Mouse (Mus musculus): ENCODE measurements around the gene Dvl1. TPM values are rescaled to one million over a fixed set of nuclear protein-coding genes. Genes with fewer than 3 reads are reported as not detected.

The Dvl1 gene
- total and polyA plus RNA-seq, 3 experiments, result 56.8 to 60.3 TPM; not detected in 1

DNA sequence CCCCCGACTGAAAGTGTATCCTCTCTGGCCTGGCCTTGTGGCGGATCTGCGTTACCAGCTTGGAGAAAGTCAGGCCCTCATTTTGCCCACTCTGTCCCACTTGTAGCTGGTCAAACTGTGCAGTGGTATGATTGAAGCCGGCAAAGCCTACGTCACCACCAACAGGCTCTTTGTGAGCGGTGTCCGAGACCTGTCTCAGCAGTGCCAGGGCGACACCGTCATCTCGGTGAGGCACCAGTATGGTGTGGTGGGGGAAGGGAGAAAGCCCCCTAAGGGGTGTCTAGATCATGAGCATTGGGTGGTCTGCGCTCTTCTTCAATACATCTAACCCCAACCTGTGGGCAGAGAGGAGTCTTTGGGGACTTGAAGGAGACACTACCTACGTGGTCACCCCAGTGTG lies 49.3 kb downstream of the Dvl1 start:
- H3K79me2 ChIP-seq (ENCODE audit: control insufficient read depth, insufficient read depth, low read length, poor library complexity), result peaks cover 36% of the 10 kb centered on the region
- no peak for TF ChIP-seq MAZ (IDR thresholded peaks at IDR 0.05; ENCODE audit: low read depth, low read length)
- TF ChIP-seq MYC (IDR thresholded peaks at IDR 0.05; ENCODE audit: low read depth, low read length), result no peak
- no peak for TF ChIP-seq ZNF384 (IDR thresholded peaks at IDR 0.05; ENCODE audit: low read depth, low read length)
- TF ChIP-seq BHLHE40 (IDR thresholded peaks at IDR 0.05; ENCODE audit: borderline replicate concordance, low read depth, low read length), result no peak
- TF ChIP-seq ZKSCAN1 (IDR thresholded peaks at IDR 0.05; ENCODE audit: low read depth, low read length), result no peak
- no peak for TF ChIP-seq USF2 (IDR thresholded peaks at IDR 0.05; ENCODE audit: borderline replicate concordance in 1 of 2, insufficient read depth in 1 of 2, low read depth in 1 of 2, low read length in 2 of 2)
- no peaks in the 10 kb centered on the region for H3K27me3 ChIP-seq (ENCODE audit: control insufficient read depth in 1 of 2, insufficient read depth in 2 of 2, low read length in 2 of 2)
- H3K4me3 ChIP-seq (ENCODE audit: control insufficient read depth in 1 of 2, insufficient read depth in 1 of 2, low read depth in 2 of 2, low read length in 2 of 2), result no peak overlapping the region
- H3K9me3 ChIP-seq (replicated peaks; ENCODE audit: insufficient read depth, low read length), result no peaks in the 10 kb centered on the region
- H3K36me3 ChIP-seq (ENCODE audit: control insufficient read depth in 1 of 2, insufficient read depth in 2 of 2, low read length in 2 of 2), result peaks cover 2 to 4% of the 10 kb centered on the region in 2 experiments; a peak in 3 of 4 replicates
- H3K9ac ChIP-seq (ENCODE audit: control insufficient read depth, low read depth, low read length, poor library complexity, severe bottlenecking), result no peak overlapping the region
- peaks cover 2 to 17% of the 10 kb centered on the region in 2 experiments; a peak in 3 of 4 replicates for H3K4me1 ChIP-seq (ENCODE audit: control insufficient read depth in 1 of 2, insufficient read depth in 2 of 2, low read length in 2 of 2)
- H3K27ac ChIP-seq (ENCODE audit: control insufficient read depth, low read depth, low read length), result no peak overlapping the region
- DNase-seq (ENCODE audit: low read depth, low spot score), result no peak

DNA sequence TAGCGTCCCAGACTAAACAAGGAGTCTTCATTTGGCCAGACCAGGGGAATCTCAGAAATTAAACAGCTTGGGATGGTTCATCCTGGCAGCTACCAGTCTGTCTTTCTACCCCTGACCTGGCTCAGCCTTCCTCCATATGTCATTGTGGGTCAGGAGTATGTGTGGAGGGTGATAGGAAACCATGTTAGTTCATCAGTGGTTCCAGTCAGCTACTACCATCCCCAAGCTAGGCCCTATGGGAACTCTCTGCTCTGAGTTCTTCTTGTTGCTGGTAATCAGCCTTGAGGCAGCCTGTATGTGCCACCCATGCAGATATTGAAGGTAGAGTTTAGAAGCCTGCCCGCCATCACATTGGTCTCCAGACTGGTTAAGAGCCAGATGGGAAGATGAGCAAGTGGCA lies 51.1 kb downstream of the Dvl1 start:
- no peak overlapping the region for H3K27ac ChIP-seq (ENCODE audit: control insufficient read depth, low read depth, low read length)
- H3K79me2 ChIP-seq (ENCODE audit: control insufficient read depth, insufficient read depth, low read length, poor library complexity), result peaks cover 22% of the 10 kb centered on the region
- peaks cover 2 to 13% of the 10 kb centered on the region in 2 experiments; a peak in 3 of 4 replicates for H3K4me1 ChIP-seq (ENCODE audit: control insufficient read depth in 1 of 2, insufficient read depth in 2 of 2, low read length in 2 of 2)
- no peak overlapping the region for H3K4me3 ChIP-seq (ENCODE audit: control insufficient read depth in 1 of 2, insufficient read depth in 1 of 2, low read depth in 2 of 2, low read length in 2 of 2)
- TF ChIP-seq MEF2A (IDR thresholded peaks at IDR 0.05; ENCODE audit: extremely low read depth, insufficient replicate concordance, low read depth, low read length, poor library complexity, severe bottlenecking), result no peak
- no peak for TF ChIP-seq MXI1 (IDR thresholded peaks at IDR 0.05; ENCODE audit: low read depth, low read length)
- peak in 1 of 3 experiments; percentile 17; a peak in 2 of 6 replicates for TF ChIP-seq CTCF (IDR thresholded peaks at IDR 0.05 in 2 of 3, conservative IDR thresholded peaks at IDR 0.05 in 1 of 3; ENCODE audit: control insufficient read depth in 1 of 3, insufficient read depth in 1 of 3, low read depth in 2 of 3, low read length in 3 of 3, poor library complexity in 1 of 3, severe bottlenecking in 1 of 3)
- no peaks in the 10 kb centered on the region for H3K9me3 ChIP-seq (replicated peaks; ENCODE audit: insufficient read depth, low read length)
- H3K36me3 ChIP-seq (ENCODE audit: control insufficient read depth in 1 of 2, insufficient read depth in 2 of 2, low read length in 2 of 2), result peaks cover 2 to 3% of the 10 kb centered on the region in 2 experiments; a peak in 3 of 4 replicates
- DNase-seq (ENCODE audit: low read depth, low spot score), result no peak
- no peaks in the 10 kb centered on the region for H3K27me3 ChIP-seq (ENCODE audit: control insufficient read depth in 1 of 2, insufficient read depth in 2 of 2, low read length in 2 of 2)
- H3K9ac ChIP-seq (ENCODE audit: control insufficient read depth, low read depth, low read length, poor library complexity, severe bottlenecking), result no peak overlapping the region

GRCm38 (mm10) chr4:155899355-155899754 lies 52.2 kb downstream of the Dvl1 start:
- peaks cover 0 to 2% of the 10 kb centered on the region in 2 experiments; a peak in 2 of 4 replicates for H3K36me3 ChIP-seq (ENCODE audit: control insufficient read depth in 1 of 2, insufficient read depth in 2 of 2, low read length in 2 of 2)
- no peaks in the 10 kb centered on the region for H3K9me3 ChIP-seq (replicated peaks; ENCODE audit: insufficient read depth, low read length)
- TF ChIP-seq RAD21 (IDR thresholded peaks at IDR 0.05; ENCODE audit: low read depth, low read length) (no peak), KAT2A (conservative IDR thresholded peaks at IDR 0.05; ENCODE audit: low read depth, low read length) (no peak), MYC (IDR thresholded peaks at IDR 0.05; ENCODE audit: low read depth, low read length) (no peak)
- no peak overlapping the region for H3K9ac ChIP-seq (ENCODE audit: control insufficient read depth, low read depth, low read length, poor library complexity, severe bottlenecking)
- no peaks in the 10 kb centered on the region for H3K27me3 ChIP-seq (ENCODE audit: control insufficient read depth in 1 of 2, insufficient read depth in 2 of 2, low read length in 2 of 2)
- H3K4me3 ChIP-seq (ENCODE audit: control insufficient read depth in 1 of 2, insufficient read depth in 1 of 2, low read depth in 2 of 2, low read length in 2 of 2), result no peak overlapping the region
- peaks cover 14% of the 10 kb centered on the region for H3K79me2 ChIP-seq (ENCODE audit: control insufficient read depth, insufficient read depth, low read length, poor library complexity)
- no peak for DNase-seq (ENCODE audit: low read depth, low spot score)
- H3K27ac ChIP-seq (ENCODE audit: control insufficient read depth, low read depth, low read length), result no peak overlapping the region
- H3K4me1 ChIP-seq (ENCODE audit: control insufficient read depth in 1 of 2, insufficient read depth in 2 of 2, low read length in 2 of 2), result peaks cover 2 to 7% of the 10 kb centered on the region in 2 experiments; a peak in 2 of 4 replicates

All from MEL (cell line).